Mouse (Mus musculus) naive thymus-derived CD4-positive, alpha-beta T cell, adult 2 months (primary cell): ENCODE results near the gene Il10rb.

Source experiments
- DNase-seq: peaks from one replicate; pipeline ENCODE4 v3.0.0-alpha.2; 2011; ENCODE audit warnings: low read depth

The Il10rb gene

DNA sequence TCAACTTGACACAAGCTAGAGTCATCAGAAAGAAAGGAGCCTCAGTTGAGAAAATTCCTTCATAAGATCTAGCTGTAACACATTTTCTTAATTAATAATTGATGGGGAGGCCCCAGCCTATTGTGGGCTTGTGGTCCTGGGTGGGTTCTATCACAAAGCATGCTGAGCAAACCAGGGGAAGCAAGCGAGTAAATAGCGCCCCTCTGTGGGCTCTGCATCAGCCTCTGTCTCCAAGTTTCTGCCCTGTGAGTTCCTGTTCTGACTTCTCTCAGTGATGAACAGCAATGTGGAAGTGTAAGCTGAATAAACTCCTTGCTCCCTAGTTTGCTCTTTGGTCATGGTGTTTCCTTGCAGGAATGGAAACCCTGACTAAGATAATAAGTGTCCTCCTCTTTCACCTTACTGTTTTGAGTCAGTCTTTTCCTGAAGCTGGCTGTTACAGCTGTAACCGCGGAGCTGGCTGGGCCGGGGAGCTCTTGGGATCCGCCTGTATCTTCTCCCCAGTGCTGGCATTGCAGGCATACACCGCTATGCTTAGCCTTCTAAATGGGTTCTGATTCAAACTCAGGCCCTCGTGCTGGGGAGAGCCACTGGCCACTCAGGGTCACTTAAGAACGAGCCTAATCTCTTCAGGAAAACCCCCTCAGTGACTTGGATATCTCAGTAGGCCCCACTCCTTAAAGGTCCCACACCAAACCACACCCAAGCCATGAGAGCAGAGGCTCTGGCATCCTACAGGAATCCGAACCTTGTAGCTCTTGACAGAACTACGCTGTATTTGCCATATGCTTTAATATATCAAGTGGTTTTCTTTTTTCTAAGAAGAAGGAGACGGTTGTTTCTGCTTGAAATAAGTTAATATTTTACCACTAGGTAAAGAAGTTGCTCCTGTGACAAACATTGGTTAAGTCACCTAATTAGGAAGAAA, 44.4 kb downstream of the Il10rb start:
- DNase-seq = no peak

DNA sequence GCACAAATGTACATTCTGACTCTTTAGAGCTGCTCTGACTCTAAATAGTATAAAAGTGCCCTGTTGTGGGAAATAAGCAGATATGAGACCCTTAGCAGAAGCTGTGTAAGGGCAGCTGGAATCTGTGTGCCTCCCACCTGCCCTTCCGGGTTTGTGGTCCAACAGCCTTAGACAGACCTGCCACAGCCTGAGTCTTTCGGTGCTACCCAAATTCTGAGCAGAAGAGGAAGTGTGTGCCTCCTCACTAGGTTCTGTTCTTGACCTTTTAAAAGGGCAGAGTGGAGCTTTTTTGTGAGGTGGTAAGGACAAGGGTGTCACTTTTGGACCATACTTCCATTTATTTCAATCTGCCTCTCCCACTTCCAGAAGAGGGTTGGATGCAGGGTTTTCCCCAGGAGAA, 46.0 kb downstream of the Il10rb start:
- peak; percentile 53 for DNase-seq

DNA sequence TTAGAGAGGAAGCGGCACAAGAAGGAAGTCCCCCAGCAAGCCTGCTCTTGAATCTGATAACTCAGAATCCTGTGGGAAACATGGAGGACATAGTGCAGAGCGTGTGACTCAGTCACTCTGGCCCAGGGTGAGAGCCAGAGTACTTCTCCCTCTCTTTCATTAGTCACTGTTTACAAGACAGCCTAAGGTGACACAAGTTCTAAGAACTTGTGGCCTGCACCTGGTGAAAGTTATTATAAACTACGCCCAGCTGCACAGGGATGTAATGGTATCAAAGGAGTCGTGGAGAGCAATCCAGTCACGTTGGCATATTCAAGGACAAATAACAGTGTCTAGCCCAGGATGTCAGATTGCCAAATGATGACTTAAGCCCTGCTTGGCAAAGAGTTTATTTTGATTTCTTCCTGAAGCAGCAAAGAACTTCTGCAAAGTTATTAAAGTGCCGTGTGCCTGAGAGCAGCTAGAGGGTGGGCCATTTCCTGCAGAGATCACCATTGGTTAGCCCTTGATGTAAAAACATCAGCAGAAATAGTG, 46.5 kb downstream of the Il10rb start:
- DNase-seq = no peak

- DNase-seq = no peak
Measured at GRCm38 (mm10) chr16:91455868-91456267, 49.9 kb downstream of the Il10rb start.

GRCm38 (mm10) chr16:91458301-91458746, 52.4 kb downstream of the Il10rb start:
- peak; percentile 85 for DNase-seq

DNA sequence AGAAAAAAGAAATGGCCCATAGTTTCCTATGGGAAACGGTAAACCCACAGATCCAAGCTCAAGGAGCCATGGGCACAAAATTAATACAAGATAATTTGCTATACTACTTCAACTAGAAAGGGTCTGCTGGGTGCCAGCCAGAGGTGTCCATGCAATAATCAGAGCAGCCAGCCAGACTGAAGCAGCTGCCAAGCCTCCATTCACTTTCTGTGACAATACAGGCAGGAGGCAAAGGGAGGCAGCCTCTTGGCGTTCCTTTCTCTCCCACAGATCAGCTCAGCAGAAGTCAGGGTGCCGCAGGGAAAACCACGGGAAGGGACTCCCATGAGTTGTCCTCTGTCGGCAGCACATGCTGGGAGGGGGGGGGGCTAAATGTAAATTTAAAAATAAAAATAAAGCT, 53.0 kb downstream of the Il10rb start:
- DNase-seq = no peak

DNA sequence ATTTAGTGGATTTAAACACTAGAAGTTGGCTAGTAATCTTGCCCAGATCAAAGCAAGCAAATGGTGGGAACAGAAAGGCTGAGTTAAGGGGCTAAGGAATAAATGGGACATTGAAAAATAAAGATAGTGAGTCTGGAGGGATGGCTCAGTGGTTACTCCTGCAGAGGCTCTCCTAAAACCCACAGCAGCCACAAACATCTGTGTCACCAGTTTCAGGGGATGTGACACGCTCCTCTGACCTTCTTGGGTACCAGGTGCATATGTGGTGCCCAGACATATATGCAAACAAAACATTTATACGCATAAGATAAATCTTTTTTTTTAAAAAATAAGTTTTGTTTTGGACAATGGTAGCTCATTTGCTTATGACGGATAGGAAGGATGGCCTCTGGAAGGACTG, 53.4 kb downstream of the Il10rb start:
- no peak for DNase-seq

GRCm38 (mm10) chr16:91459841-91460370, 53.9 kb downstream of the Il10rb start:
- DNase-seq = peak; percentile 70

GRCm38 (mm10) chr16:91461066-91461638, 55.2 kb downstream of the Il10rb start:
- DNase-seq = peak; percentile 67

DNA sequence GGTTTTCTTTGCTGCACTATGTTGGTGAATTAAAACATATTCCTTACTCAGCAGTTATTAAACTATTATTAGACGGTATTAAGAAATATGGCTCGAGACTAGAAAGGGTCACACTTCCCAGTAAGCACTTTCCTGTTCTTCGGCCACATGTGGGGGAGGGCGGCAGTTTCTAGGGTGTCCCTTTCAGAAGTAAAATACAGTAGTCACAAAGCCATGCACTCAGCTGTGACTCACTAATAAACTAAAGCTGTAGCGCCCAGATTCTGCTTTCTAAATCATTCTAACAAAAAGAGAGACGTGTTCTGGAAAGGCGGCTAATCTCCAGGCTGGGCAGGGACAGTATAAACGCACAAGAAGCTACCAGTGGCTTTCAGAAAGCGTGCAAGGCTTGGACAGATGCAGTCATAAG, 55.8 kb downstream of the Il10rb start:
- no peak for DNase-seq

- no peak for DNase-seq
Measured at GRCm38 (mm10) chr16:91462644-91463043, 56.7 kb downstream of the Il10rb start.

DNA sequence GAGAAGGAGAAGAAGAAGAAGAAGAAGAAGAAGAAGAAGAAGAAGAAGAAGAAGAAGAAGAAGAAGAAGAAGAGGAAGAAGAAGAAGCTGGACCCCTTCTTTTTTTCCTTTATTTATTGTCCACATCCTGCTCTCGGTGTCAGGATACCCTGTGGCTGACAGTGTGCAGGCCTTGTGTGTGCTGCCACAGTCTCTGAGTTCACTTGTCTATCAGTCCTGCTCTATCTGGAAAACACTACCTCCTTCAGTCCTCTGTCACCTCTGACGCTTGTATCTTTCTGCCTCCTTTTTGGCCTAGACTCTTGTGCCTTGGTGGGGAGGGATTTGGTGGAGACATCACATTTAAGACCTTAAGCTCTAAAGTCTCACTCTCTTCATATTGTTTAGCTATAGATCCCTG, 57.4 kb downstream of the Il10rb start:
- no peak for DNase-seq

GRCm38 (mm10) chr16:91463836-91464400, 58.0 kb downstream of the Il10rb start:
- peak; percentile 55 for DNase-seq

- peak; percentile 94 for DNase-seq
Measured at GRCm38 (mm10) chr16:91464594-91465504, 58.9 kb downstream of the Il10rb start.

GRCm38 (mm10) chr16:91465505-91466240, 59.7 kb downstream of the Il10rb start:
- DNase-seq = peak; percentile 56

DNA sequence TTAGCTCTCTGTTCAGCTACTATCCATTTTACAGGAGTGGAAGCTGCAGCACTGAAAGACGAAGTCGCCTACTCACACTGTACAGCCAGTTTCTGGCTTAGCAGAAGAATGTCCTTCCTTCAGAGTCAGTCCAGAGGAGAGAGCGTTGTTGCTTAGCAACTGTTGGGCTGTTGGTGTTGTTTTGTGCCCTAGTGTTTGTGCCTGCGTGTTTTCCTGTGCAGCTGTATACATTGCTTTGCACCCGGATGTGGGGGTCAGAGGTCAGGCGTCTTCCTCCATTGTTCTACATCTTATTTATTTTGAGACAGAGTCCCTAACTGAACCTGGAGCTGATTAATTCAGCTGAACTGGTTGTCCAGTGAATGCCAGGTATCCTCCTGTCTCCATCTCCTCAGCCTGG, 60.6 kb downstream of the Il10rb start:
- peak; percentile 79 for DNase-seq

GRCm38 (mm10) chr16:91470470-91470869, 64.5 kb downstream of the Il10rb start:
- DNase-seq = peak; percentile 64

GRCm38 (mm10) chr16:91471481-91471880, 65.5 kb downstream of the Il10rb start:
- no peak for DNase-seq
